Mouse (Mus musculus) lung, adult 2 months (tissue): ENCODE results near the gene Pfdn4.

ENCODE experiments used
- CTCF ChIP-seq: fragments of 200-500 bp; IDR thresholded peaks from 2 replicates; pipeline ENCODE4 v1.5.1; 2011; ENCODE audit warnings: mild to moderate bottlenecking, low read length, control low read depth; ENCODE audit not compliant: insufficient read depth
- POLR2A ChIP-seq: fragments of 200-500 bp; IDR thresholded peaks from 2 replicates; pipeline ENCODE4 v1.6.1; 2011; ENCODE audit warnings: low read depth, mild to moderate bottlenecking, control low read depth, low read length, borderline replicate concordance; ENCODE audit errors: extremely low read depth

DNA sequence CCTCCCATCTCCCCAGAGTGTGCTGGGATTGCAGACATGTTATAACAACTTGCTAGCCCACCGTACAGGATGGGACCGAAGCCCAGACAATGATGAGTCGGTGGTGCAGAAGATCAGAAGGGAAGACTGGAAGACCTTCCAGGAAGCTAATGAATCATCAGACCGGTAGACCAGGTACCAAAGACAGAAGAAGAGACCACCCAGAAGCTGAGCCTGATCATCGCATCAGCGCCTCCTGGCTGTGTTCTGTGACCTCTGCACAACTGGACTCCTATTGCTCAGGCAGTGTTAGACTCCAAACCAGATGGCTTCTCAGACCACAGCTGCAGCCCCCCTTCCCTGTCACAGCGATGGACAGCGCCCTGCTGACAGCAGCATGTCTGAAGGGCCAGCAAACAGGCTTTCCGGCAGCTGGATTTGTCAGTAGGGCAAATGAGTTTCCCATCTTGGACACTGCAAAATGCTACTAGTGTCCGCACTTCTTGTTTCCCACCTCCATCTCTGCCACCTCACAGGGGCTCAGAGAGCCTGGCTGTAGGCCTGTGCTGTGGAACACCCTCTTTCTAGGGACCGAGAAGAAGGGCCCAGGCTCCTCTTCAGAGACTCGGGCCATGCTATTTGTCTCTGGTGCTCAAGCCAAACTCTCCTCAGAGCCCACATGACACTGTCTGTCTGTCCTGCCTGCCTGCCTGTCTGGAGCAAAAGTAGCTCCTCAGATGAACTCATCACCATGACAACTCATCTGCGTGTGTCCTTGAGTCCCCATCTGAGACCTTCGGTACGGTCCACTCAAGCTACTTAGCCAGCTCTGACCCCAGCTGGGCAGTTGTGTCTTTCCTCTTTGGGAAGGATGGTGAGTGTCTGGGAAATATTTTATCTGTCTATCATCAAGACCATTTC is 68.0 kb downstream of the Pfdn4 start:
- TF ChIP-seq POLR2A = no peak
- no peak for TF ChIP-seq CTCF
